Mouse (Mus musculus): ENCODE results near the gene Rack1.

GRCm38 (mm10) chr11:48797287-48797686 is 2.8 kb upstream of the Rack1 start:
- TF ChIP-seq CTCF (IDR thresholded peaks at IDR 0.05; ENCODE audit: extremely low read depth, insufficient read depth, insufficient read length, insufficient replicate concordance) (no peak), POLR2A (IDR thresholded peaks at IDR 0.05; ENCODE audit: low read depth, low read length) (no peak)
